Mouse (Mus musculus) heart, adult 2 months (tissue): Measurements from ENCODE around the gene Myo19.

ENCODE experiments used
- EP300 ChIP-seq: fragments of 200-500 bp; IDR thresholded peaks from 2 replicates; pipeline ENCODE4 v1.6.1; 2011; ENCODE audit warnings: low read depth, low read length, control low read depth; ENCODE audit not compliant: insufficient read depth
- POLR2A ChIP-seq: fragments of 200-500 bp; IDR thresholded peaks from 2 replicates; pipeline ENCODE4 v1.6.1; 2011; ENCODE audit warnings: mild to moderate bottlenecking, low read depth, low read length, control low read depth; ENCODE audit not compliant: insufficient read depth

DNA sequence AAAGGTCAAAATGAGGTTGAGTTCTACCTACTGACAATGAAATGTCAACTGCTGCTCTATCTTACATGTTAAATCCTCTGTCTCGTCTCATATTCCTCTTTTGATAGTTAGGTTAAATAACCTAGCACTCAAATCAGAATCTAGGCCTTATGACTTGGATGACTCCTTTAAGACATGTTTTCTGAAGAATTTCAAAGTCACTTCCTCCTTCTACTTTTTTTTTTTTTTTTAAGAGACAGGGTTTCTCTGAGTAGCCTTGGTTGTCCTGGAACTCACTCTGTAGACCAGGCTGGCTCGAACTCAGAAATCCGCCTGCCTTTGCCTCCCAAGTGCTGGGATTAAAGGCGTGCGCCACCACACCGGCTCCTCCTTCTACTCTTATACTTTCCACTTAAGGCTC lies 24.7 kb upstream of the Myo19 start:
- TF ChIP-seq POLR2A (no peak), EP300 (no peak)
